Mouse (Mus musculus): ENCODE data around the gene Atp5d. TPM values are rescaled to one million over a fixed set of nuclear protein-coding genes. Genes with fewer than 3 reads are reported as not detected.

Atp5d gene
- total RNA-seq, 1 experiment from 2014 or later = 52.3 TPM

GRCm38 (mm10) chr10:80139439-80139775 lies 975 bp downstream of the Atp5d start:
- ATAC-seq (replicated peaks; ENCODE audit: low read depth, poor library complexity, severe bottlenecking) = no peak

GRCm38 (mm10) chr10:80139975-80140665 lies 1.7 kb downstream of the Atp5d start:
- ATAC-seq (replicated peaks; ENCODE audit: low read depth, poor library complexity, severe bottlenecking) = no peak

DNA sequence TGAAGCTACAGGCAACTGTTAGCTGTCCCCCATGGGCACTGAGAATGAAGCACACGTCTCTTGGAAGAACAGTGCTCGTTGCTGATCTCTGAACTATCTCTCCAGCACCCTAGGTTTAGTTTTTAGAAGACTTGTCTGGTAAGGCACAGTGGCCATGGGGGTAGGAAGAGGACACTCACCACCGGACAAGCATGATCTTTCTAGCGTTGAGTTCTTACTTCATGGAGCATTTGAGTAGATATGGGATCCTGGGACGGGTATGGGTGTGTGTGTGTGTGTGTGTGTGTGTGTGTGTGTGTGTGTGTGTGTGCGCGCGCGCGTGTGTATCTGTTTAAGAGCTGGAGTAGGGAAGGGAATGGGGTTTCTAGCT lies 2.2 kb downstream of the Atp5d start, which contains the start of gene Cbarp:
TSS of gene Cbarp (minus strand) at position 170 of the 370 bp plus-strand sequence.
- ATAC-seq (replicated peaks; ENCODE audit: low read depth, poor library complexity, severe bottlenecking) = no peak

DNA sequence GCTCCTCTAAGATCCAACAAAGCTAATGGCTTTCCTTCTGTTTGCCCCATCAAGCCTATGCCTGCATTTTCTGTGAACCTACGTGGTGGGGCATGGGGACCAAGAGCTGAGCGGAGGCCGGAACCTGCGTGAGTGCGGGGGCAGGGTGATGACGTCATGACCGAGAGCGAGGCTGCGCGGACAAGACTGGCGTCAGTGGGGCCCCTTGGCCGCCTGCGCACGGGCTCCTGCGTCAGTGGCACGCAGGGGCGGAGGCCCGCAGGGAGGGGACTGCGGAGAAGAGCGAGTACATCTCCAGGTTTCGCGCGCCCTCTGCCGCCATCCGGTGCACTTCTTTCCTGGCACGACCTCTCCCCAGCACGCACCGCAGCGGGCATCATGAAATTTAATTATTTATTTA lies 2.8 kb downstream of the Atp5d start:
- peak; percentile 83 for ATAC-seq (replicated peaks; ENCODE audit: low read depth, poor library complexity, severe bottlenecking)

DNA sequence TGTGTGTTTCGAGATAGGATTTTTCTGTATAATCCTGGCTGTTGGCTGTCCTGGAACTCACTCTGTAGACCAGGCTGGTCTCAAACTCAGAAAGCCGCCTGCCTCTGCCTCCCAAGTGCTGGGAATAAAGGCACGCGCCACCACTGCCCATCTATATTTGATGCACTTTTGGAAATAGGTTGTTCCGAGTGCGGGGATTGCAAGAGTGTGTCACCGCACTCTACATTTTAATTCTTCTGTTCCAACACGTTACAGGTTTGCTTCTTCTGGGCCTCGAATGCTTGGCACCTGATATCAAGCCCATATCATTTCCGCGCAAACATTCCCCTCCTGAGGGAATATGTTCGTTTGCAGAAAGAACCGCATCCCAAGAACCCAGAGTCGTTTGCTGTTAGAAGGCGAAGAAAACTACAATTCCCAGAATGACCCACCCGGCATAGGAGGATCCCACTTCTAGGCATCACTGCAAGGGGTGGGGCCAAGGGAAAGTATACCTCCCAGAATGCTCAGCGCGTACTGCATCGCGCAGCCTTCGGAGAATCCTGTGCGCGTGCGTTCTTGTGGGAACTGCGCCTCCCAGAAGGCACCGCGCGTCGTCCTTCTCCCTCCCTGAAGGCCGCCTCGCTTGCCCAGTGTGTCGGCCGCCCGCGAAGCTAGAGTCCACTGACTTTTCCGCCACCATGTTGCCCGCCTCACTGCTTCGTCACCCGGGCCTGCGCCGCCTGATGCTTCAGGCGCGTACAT lies 3.5 kb downstream of the Atp5d start:
- peak; percentile 71 for ATAC-seq (replicated peaks; ENCODE audit: low read depth, poor library complexity, severe bottlenecking)

DNA sequence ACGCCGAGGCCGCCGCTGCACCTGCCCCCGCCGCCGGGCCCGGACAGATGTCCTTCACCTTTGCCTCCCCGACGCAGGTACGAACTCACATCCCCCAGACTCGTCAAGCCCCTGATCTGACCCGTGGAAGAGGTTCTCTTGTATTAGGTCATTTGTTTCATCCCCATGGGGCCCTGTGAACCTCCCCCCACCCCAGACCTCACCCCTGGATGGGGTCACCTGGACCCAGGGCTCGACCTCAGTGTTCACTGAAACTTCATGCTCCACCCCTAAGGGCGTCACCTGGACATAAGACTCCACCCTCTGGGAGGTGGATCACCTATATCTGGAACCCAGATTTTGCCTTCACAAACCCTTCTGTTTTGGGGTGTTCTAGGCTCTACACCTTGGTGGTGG lies 4.1 kb downstream of the Atp5d start:
- ATAC-seq (replicated peaks; ENCODE audit: low read depth, poor library complexity, severe bottlenecking) = no peak

DNA sequence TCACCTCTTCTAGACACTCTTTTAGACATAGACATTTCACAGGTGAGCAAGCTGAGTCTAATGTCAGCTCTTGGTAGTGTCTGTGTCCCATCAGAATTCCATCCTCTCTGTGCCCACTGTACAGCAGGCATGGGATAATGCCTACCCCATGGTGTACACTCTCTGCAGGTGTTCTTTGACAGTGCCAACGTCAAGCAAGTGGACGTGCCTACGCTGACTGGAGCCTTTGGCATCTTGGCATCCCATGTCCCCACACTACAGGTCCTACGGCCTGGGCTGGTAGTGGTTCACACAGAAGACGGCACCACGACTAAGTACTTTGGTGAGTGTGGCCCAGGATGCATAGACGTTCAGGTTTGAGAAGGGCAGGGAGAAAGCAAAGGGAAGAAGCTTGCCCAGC lies 5.2 kb downstream of the Atp5d start:
- ATAC-seq (replicated peaks; ENCODE audit: low read depth, poor library complexity, severe bottlenecking) = no peak

- ATAC-seq (replicated peaks; ENCODE audit: low read depth, poor library complexity, severe bottlenecking) = no peak
Observed at GRCm38 (mm10) chr10:80144159-80144558, 5.7 kb downstream of the Atp5d start.

DNA sequence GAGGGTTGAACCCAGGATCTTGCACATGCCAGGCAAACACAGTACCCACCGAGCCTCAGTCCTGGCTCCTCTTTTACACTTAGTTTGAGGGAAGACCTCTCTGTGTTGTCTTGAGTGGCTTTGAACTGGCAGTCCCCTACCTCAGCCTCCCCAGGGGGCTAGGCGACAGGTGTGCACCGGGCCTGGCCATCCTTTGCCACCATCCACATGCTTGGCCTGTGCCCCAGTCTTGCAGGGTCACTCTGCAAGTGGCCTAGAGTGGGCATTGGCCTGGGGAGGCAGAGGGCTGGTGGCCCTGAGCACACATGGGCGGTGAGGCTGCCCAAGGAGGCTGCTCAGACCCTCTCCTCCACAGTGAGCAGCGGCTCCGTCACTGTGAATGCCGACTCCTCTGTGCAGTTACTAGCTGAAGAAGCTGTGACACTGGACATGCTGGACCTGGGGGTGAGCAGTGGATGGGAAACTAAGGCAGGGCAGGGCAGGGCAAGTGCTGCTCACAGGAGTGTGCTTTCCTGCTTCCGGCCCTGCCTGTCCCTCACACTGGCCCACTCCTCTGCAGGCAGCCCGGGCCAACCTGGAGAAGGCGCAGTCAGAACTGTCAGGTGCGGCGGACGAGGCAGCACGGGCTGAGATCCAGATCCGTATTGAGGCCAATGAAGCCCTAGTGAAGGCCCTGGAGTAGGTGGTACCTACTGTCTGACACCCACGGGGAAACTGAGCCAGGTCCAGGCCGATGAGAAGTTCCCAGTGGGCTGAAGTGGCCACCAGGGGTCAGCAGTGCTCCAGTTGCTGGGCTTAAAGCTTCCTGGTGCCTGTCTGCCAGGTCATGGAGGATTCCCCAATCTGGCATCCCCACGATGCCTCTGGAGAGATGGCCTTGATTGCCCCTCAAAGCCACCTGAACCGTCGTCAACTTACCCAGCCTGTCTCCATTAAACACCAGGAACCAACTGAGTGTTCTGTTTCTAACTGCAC lies 6.7 kb downstream of the Atp5d start:
- ATAC-seq (replicated peaks; ENCODE audit: low read depth, poor library complexity, severe bottlenecking) = no peak

- ATAC-seq (replicated peaks; ENCODE audit: low read depth, poor library complexity, severe bottlenecking) = no peak
Observed at GRCm38 (mm10) chr10:80145896-80146295, 7.5 kb downstream of the Atp5d start.

DNA sequence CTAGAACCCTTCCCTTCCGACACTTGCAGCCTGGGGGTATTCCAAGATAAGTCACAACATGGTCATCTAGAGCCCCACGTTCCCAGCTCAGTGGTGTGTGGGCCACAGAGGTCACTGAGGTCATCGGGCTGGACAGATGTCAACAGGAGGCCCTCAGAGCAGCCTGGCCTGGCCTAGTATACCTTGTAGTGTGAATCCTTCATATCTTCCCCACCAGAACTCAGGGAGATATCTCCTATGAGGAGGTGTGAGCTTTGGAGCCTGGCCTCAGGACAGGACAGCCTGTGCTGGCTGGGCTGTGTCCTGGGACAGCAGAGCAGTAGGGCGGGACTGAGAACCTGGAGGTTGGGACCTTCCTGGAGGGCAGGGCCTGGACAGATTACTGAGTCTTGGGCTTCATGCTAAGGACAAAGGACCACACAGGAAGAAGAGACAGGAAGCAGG lies 8.2 kb downstream of the Atp5d start:
- ATAC-seq (replicated peaks; ENCODE audit: low read depth, poor library complexity, severe bottlenecking) = no peak

GRCm38 (mm10) chr10:80147146-80147718 lies 8.8 kb downstream of the Atp5d start:
- ATAC-seq (replicated peaks; ENCODE audit: low read depth, poor library complexity, severe bottlenecking) = no peak

DNA sequence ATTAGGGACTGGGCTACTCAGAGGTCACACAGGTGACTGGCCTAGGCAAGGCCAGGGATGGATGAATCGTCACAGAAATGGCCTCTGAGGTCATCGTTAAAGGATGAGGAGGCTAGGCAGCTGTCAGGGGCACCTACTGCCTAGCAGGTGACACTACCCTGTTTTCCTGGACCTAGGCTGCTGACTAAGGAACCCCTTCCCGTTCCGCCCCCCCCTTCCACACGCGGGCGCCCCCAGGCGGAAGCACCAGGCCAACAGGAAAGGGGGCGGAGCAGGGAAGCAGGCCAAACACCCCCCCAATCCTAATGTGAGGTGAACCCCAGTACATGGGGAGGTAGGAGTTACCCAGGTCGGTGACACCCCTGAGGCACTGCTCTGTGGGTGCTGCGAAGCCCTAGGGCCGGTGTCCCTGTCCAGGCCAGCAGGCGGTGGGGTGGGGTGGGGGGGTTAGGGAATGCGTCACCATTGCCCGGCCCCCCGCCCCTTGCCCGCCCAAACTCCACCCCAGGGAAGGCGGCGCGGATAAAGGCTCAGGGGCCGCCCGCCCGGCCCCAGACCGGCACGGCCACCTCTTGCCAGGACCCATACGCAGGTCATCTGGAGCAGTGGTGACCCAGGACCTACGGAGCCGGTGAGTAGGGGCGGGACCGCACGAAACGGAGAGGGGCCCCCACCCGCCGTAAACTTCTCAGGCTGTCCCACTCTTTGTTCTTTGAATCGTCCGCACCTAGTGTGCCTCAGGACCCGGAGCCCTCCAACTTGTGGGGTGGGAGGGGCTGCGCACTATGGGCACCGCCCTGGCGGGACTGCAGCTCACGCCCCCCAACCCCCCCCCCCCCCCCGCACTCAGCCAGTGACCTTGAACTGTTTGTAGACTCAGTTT lies 9.5 kb downstream of the Atp5d start, which contains the start of gene Midn:
TSS of gene Midn (plus strand) at position 554 of the 883 bp plus-strand sequence.
- ATAC-seq (replicated peaks; ENCODE audit: low read depth, poor library complexity, severe bottlenecking) = peak; percentile 12

GRCm38 (mm10) chr10:80148610-80149290 lies 10.3 kb downstream of the Atp5d start:
- peak; percentile 20 for ATAC-seq (replicated peaks; ENCODE audit: low read depth, poor library complexity, severe bottlenecking)

DNA sequence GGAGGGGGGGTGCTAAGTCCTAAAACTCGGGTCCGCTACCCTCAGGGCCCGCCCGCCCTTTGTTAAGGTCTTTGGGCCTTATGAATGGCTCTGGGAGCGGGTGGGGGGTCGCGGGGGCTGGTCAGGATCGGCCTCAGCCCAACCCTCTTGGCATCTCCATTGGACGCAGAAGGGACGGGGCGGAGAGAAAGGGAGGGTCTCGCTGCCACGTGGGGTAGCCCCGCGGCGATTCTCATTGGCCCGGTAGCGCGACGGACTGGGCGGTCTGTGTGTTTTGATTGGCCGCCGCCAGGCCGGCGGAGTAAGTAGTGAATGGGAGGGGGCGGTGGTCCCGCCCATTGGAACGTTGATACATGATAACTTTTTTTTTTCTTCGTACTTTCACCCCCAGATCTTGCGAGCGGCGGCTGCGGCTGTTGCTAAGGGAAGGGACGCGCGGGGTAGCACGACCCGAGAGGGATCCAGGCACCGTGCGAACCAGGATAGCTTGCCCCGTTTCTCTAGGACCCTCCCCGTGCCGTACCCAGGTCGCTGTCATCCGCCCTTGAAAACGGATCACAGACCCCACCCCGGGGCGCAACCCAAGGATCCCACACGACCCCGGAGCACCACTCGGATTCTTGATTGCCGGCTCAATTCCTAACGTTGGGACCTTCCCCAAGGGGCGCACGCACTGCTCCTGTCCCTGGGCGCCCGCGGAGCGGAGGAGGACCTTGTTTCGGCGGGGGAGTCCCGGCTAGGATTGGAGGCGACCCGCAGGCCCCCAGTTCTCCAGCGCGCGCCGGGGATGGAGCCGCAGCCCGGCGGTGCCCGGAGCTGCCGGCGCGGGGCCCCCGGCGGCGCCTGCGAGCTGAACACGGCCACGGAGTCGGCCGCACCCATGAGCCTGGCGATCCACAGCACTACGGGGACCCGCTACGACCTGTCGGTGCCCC lies 11.1 kb downstream of the Atp5d start:
- peak; percentile 66 for ATAC-seq (replicated peaks; ENCODE audit: low read depth, poor library complexity, severe bottlenecking)

GRCm38 (mm10) chr10:80150226-80151210 lies 12.1 kb downstream of the Atp5d start:
- no peak for ATAC-seq (replicated peaks; ENCODE audit: low read depth, poor library complexity, severe bottlenecking)
